Mouse (Mus musculus) embryonic facial prominence, embryonic 14.5 days (tissue): ENCODE measurements around the gene Rab3il1. TPM values are rescaled to one million over a fixed set of nuclear protein-coding genes. Genes with fewer than 3 reads are reported as not detected.

Source experiments
- ATAC-seq: fragments of 200-750 bp; cut with Nextera tagmentation; 2 replicates; pipeline ENCODE4 v1.8.0; 2017; ENCODE audit warnings: low read depth, moderate number of reproducible peaks, moderate TSS enrichment
- DNase-seq: peaks from one replicate; pipeline ENCODE4 v3.0.0-alpha.2; 2015; ENCODE audit warnings: low spot score
- H3K27ac ChIP-seq: fragments of 300-500 bp; sonication (generic); replicated peaks from 2 replicates; pipeline ENCODE4 v1.5.1; 2014; ENCODE audit warnings: low read depth, mild to moderate bottlenecking, low read length, moderate library complexity
- H3K27me3 ChIP-seq: fragments of 300-500 bp; sonication (generic); replicated peaks from 2 replicates; pipeline ENCODE4 v1.6.1; 2014; ENCODE audit warnings: low read length; ENCODE audit not compliant: control insufficient read depth, insufficient read depth
- H3K36me3 ChIP-seq: fragments of 300-500 bp; sonication (generic); 2 replicates; pipeline ENCODE4 v1.6.1; 2014; ENCODE audit warnings: low read length, mixed read lengths; ENCODE audit not compliant: control insufficient read depth, insufficient read depth
- H3K4me1 ChIP-seq: fragments of 300-500 bp; sonication (generic); 2 replicates; pipeline ENCODE4 v1.6.1; 2014; ENCODE audit warnings: antibody characterized with exemption, low read length; ENCODE audit not compliant: control insufficient read depth, insufficient read depth
- H3K4me2 ChIP-seq: fragments of 300-500 bp; sonication (generic); 2 replicates; pipeline ENCODE4 v1.6.1; 2014; ENCODE audit warnings: low read depth, mild to moderate bottlenecking, low read length, moderate library complexity, mixed read lengths
- H3K4me3 ChIP-seq: fragments of 300-500 bp; sonication (generic); 2 replicates; pipeline ENCODE4 v1.5.1; 2014; ENCODE audit warnings: low read depth, mild to moderate bottlenecking, low read length
- H3K9ac ChIP-seq: fragments of 300-500 bp; sonication (generic); 2 replicates; pipeline ENCODE4 v1.6.1; 2014; ENCODE audit warnings: low read depth, mild to moderate bottlenecking, low read length, moderate library complexity, mixed read lengths
- H3K9me3 ChIP-seq: fragments of 300-500 bp; sonication (generic); 2 replicates; pipeline ENCODE4 v1.6.1; 2016; ENCODE audit warnings: low read length; ENCODE audit not compliant: control insufficient read depth
- WGBS: fragments of 180-500 bp; shearing (Covaris S2); extraction: QIAGEN DNeasy Blood & Tissue Kit; methylation state at CpG from one replicate; pipeline ENCODE4 v1.1.7; 2014; 5-methylcytosine and 5-hydroxymethylcytosine counted together
- polyA plus RNA-seq: library from polyadenylated mRNA; unstranded; fragments of >200 nt; fragmentation: Nextera tagmentation; extraction: Ambion mirVana; gene quantifications from 2 replicates; pipeline ENCODE4 v1.2.1, GENCODE M21; 2014

Gene Rab3il1
- polyA plus RNA-seq, 1 experiment from 2014 or later, result 48.1 TPM

DNA sequence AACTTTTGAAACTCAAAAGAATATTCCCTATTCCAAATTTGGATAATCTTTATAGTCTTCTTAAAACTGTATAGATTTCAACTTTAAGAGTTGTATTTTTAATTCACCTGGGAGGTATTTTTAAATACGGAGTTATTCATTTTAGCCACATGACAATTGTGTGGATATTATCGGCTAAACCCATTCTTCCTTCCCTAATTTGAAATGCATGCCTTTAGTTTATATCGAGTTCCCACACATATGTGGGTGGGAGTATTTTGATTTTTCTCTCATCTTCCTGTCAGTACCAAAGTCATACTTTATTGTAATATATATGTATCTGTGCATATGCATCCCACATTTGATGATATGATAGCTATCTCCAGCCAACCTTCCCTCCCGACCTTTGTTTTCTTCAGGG is 21.2 kb upstream of the Rab3il1 start, which contains the start of gene Fth1:
Gene Fth1 (plus strand): TSS at position 341 of the 400 bp plus-strand sequence.
- Histone ChIP-seq H3K9me3 (no peaks in the 10 kb centered on the region), H3K27ac (no peak within 1 kb of the TSS), H3K4me3 (no peak within 1 kb of the TSS), H3K36me3 (peaks cover 15% of the 10 kb centered on the region), H3K4me2 (no peak within 1 kb of the TSS), H3K9ac (no peak within 1 kb of the TSS), H3K4me1 (peaks cover 24% of the 10 kb centered on the region), H3K27me3 (no peaks in the 10 kb centered on the region)
- no peak for ATAC-seq
- DNase-seq, result no peak
- WGBS, result 81% methylated on average over 4 of the region's 4 CpGs

DNA sequence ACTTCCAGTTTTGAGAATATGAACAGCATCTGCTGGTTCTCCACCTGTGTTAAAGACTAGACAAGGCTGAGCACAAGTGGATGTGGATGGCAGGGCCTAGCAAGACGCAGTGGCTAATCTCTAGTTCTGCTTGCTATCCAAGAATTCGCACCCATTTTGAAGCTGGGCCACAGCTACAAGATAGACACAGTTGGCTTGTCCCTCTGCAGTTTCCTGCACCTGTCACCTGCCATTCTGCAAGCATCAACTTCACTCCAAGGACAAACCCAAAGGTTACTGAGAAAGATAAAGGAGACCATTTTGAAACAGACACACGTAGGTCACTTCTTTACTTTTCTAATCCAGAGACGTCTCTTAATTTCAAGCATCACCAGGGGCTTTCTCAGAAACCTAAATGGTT is 19.8 kb upstream of the Rab3il1 start:
- WGBS, result 63% methylated on average over 4 of the region's 4 CpGs
- no peak for DNase-seq
- peak overlapping the region; percentile 97 for H3K27ac ChIP-seq
- H3K4me3 ChIP-seq, result peak overlapping the region; percentile 79; the same call in 1 of the 2 replicates
- peak overlapping the region; percentile 59 for H3K4me2 ChIP-seq
- peak overlapping the region; percentile 95 for H3K9ac ChIP-seq
- no peaks in the 10 kb centered on the region for H3K27me3 ChIP-seq
- peaks cover 24% of the 10 kb centered on the region for H3K4me1 ChIP-seq
- no peak for ATAC-seq
- peaks cover 28% of the 10 kb centered on the region for H3K36me3 ChIP-seq
- no peaks in the 10 kb centered on the region for H3K9me3 ChIP-seq

DNA sequence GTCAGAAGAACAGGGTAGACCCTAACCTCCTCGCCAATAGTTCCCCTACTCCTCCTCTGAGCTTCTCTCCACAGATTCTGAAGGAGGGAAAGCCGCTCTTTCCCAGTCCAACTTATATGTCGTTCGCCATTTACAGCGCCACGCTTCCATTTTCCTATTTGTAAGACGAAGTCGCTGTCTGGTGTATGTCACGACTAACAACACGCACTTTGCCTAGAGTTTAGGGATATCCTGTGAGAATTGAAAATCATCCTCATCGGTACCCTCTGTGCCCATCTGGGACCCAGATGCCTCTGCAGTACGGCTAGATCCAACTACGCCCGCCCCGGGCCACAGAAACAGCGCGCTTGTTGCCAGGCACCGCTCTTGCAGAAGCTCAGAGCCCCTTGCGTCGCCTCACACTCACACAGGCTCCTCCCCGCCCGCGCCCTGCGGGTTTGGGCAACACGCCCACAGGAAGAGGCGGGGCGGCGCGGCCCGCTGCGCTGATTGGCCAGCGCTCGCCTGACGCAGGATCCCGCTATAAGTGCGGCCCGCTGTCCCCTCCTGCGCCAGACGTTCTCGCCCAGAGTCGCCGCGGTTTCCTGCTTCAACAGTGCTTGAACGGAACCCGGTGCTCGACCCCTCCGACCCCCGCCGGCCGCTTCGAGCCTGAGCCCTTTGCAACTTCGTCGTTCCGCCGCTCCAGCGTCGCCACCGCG is 19.2 kb upstream of the Rab3il1 start:
- ATAC-seq (peak; percentile 98), DNase-seq (peak; percentile 98)
- Histone ChIP-seq H3K36me3 (peaks cover 28% of the 10 kb centered on the region), H3K4me1 (peaks cover 27% of the 10 kb centered on the region), H3K4me2 (peak overlapping the region; percentile 87), H3K4me3 (peak overlapping the region; percentile 79), H3K27me3 (no peaks in the 10 kb centered on the region), H3K9ac (peak overlapping the region; percentile 95), H3K9me3 (no peaks in the 10 kb centered on the region), H3K27ac (peak overlapping the region; percentile 97)
- 1% methylated on average over 27 of the region's 59 CpGs for WGBS

DNA sequence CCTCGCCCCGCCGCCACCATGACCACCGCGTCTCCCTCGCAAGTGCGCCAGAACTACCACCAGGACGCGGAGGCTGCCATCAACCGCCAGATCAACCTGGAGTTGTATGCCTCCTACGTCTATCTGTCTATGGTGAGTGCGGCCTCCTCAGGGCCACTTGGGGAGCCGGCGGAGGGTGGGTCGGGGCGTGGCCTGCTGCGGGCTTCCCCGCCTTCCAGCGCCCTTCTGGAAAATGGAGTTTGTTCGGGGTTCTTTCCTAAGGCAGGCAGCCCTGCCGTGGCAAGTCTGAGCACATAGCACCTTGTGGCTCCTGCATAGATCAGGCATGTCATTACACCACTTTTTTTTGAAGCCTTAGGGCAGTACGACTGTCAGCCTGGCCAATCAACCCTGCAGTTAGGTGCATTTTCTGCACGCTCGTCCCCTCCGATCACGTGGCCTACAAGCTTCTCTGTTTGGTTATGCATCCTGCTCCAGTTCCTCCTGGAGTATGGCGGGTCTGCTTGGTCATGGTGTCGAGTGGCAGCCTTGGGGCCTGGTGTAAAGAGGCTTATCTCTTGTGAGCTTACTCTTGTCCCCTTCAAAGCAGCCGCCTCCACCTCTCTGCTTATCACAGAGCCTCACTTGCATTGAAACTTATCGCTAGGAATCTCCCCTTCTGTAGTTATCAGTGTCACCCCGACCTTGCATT is 18.5 kb upstream of the Rab3il1 start:
- no peaks in the 10 kb centered on the region for H3K27me3 ChIP-seq
- WGBS, result under 1% methylated on average over 20 of the region's 31 CpGs
- no peaks in the 10 kb centered on the region for H3K9me3 ChIP-seq
- peak overlapping the region; percentile 97 for H3K27ac ChIP-seq
- peak overlapping the region; percentile 95 for H3K9ac ChIP-seq
- H3K4me3 ChIP-seq, result peak overlapping the region; percentile 79
- peak; percentile 74 for DNase-seq
- H3K36me3 ChIP-seq, result peaks cover 28% of the 10 kb centered on the region
- peak overlapping the region; percentile 87 for H3K4me2 ChIP-seq
- ATAC-seq, result peak; percentile 81
- H3K4me1 ChIP-seq, result peaks cover 31% of the 10 kb centered on the region

DNA sequence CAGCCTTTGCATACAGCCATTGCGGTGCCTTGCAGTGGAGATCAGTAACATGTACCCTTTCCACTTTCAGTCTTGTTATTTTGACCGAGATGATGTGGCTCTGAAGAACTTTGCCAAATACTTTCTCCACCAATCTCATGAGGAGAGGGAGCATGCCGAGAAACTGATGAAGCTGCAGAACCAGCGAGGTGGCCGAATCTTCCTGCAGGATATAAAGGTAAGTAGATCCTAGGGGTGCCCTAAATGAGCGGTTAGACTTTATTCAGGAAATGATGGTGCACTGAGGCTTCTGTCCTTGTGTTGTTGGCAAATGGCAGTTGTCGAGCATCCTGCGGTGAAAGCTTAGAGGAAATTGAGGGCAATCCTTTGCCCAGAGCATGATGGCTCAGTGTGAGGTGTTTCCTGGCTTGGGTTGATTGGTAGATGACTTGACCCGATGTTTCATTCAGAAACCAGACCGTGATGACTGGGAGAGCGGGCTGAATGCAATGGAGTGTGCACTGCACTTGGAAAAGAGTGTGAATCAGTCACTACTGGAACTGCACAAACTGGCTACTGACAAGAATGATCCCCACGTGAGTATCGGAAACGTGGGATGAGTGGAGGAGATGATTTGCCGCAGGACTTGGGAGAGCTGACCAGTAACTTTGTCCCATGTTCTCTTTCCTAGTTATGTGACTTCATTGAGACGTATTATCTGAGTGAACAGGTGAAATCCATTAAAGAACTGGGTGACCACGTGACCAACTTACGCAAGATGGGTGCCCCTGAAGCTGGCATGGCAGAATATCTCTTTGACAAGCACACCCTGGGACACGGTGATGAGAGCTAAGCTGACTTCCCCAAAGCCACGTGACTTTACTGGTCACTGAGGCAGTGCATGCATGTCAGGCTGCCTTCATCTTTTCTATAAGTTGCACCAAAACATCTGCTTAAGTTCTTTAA is 17.1 kb upstream of the Rab3il1 start:
- Histone ChIP-seq H3K27me3 (no peaks in the 10 kb centered on the region), H3K27ac (no peak overlapping the region), H3K36me3 (peaks cover 28% of the 10 kb centered on the region), H3K9ac (peak overlapping the region; percentile 95), H3K9me3 (no peaks in the 10 kb centered on the region), H3K4me1 (peaks cover 21% of the 10 kb centered on the region), H3K4me3 (peak overlapping the region; percentile 79), H3K4me2 (peak overlapping the region; percentile 87)
- ATAC-seq, result no peak
- DNase-seq, result no peak
- WGBS, result 92% methylated on average over 20 of the region's 20 CpGs

DNA sequence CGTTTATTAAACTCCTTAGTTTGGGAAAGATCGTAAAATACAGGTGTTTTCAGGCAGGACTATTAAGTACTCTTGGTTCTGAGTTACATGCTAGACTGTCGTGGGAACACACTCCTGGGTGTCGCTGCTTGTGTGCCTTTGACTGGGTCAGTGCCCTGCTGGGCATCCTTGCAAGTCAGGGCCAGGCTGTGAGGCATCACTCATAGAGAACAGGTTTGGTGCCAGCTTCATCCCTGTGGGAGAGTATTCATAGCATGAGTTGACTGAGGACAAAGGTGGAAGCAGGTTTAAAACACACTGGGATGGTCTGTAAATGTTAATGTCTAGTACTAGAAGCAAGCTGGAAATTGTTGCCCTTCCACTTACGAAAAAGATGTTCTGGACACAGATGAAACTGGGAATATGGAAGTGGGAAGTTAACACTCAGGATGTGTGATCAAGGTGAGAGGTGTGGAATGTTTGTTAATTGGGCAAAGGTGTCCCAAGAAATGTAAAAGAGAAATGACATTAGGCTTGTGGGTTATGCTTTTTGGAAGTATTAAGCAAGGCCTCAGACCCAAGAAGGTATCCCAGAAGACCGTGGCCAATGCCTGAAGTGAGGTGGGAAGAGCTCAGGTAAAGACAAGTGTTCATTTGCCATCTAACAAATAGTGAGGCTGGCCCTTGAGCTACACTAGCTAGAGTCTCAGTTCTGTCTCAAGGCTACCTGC is 16.1 kb upstream of the Rab3il1 start:
- H3K4me2 ChIP-seq, result no peak overlapping the region
- WGBS, result 93% methylated on average over 6 of the region's 6 CpGs
- peaks cover 21% of the 10 kb centered on the region for H3K4me1 ChIP-seq
- ATAC-seq (no peak), DNase-seq (no peak)
- no peaks in the 10 kb centered on the region for H3K9me3 ChIP-seq
- H3K27ac ChIP-seq, result no peak overlapping the region
- no peak overlapping the region for H3K4me3 ChIP-seq
- H3K9ac ChIP-seq, result no peak overlapping the region
- H3K36me3 ChIP-seq, result peaks cover 28% of the 10 kb centered on the region
- H3K27me3 ChIP-seq, result no peaks in the 10 kb centered on the region

DNA sequence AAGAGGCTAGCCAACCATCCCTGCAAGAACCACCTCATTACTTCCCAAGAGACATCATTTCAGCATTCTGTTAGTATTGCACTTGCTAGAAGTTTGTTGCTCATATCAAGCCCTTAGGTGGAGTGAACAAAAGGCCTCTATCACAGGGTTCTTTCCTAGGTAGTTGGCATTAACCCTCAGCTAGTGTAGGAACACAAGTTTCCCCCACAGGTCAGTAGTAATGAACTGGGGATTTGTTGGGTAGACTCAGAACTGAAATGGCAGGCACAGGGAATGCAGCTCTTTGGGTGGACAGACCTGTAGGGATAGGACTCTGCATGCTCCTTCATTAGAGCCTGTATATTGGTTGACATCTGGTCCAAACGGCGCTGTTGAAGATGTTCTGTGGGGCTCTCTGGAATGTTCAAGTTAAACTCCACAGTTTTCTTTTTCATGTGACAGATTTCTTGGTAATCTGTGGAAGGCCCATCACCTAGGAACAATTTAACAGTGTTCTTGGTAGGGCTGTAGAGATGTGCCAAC is 15.5 kb upstream of the Rab3il1 start:
- WGBS, result 86% methylated on average over 2 of the region's 2 CpGs
- Histone ChIP-seq H3K27ac (no peak overlapping the region), H3K4me1 (peaks cover 21% of the 10 kb centered on the region), H3K4me2 (no peak overlapping the region), H3K9me3 (no peaks in the 10 kb centered on the region), H3K27me3 (no peaks in the 10 kb centered on the region), H3K36me3 (peaks cover 28% of the 10 kb centered on the region), H3K9ac (no peak overlapping the region), H3K4me3 (no peak overlapping the region)
- no peak for ATAC-seq
- no peak for DNase-seq

DNA sequence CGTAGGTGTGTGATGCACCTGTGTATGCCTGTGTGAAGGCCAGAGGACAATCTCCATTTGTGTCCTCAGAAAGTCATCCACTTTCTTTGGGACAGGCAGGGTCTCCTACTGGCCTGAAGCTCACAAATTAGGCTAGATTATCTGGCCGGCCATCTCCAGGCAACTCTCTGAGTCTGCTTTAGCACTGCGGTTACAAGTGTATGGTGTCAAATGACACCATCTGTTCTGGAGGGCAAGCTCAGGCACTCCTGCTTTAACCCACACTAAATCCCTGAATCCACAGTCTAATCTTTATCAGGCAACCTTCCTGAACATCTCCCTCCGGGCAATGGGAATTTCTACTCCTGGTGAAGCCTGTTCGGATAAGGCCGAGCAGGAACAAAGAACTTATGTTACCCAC is 14.3 kb upstream of the Rab3il1 start:
- Histone ChIP-seq H3K4me1 (peaks cover 16% of the 10 kb centered on the region), H3K9ac (no peak overlapping the region), H3K4me2 (no peak overlapping the region), H3K36me3 (peaks cover 28% of the 10 kb centered on the region), H3K9me3 (no peaks in the 10 kb centered on the region), H3K27ac (no peak overlapping the region), H3K27me3 (no peaks in the 10 kb centered on the region), H3K4me3 (no peak overlapping the region)
- 20% methylated on average over 6 of the region's 6 CpGs for WGBS
- DNase-seq, result peak; percentile 71
- no peak for ATAC-seq
